Mouse (Mus musculus) ES-E14 (cell line): ENCODE measurements around the gene AC129217.1. TPM values are rescaled to one million over a fixed set of nuclear protein-coding genes. Genes with fewer than 3 reads are reported as not detected.

Experiments used
- DNase-seq: peaks from one replicate; pipeline ENCODE4 v3.0.0-alpha.2; 2013; ENCODE audit warnings: low read depth, low spot score
- H3K27ac ChIP-seq: 2 replicates; pipeline ENCODE4 v1.5.1; 2012; ENCODE audit warnings: low read depth, mild to moderate bottlenecking, low read length, moderate library complexity, mixed read lengths; ENCODE audit not compliant: poor library complexity, insufficient read depth, severe bottlenecking
- H3K36me3 ChIP-seq: 2 replicates; pipeline ENCODE4 v1.6.1; 2012; ENCODE audit warnings: mild to moderate bottlenecking, low read length, moderate library complexity, mixed read lengths; ENCODE audit not compliant: control insufficient read depth, poor library complexity, insufficient read depth, severe bottlenecking
- H3K4me1 ChIP-seq, 2 experiments: fragments of 150-350 bp in 1 of 2; sonication (generic) in 1 of 2; 2 replicates each; pipeline ENCODE4 v1.6.1; 2012; ENCODE audit warnings: low read length in 2 of 2, mild to moderate bottlenecking in 1 of 2, mixed read lengths in 1 of 2; ENCODE audit not compliant: control insufficient read depth in 2 of 2, insufficient read depth in 2 of 2, poor library complexity in 1 of 2
- H3K4me3 ChIP-seq, 2 experiments: fragments of 150-350 bp in 1 of 2; sonication (generic) in 1 of 2; 2 replicates each; pipeline ENCODE4 v1.5.1; 2012; ENCODE audit warnings: low read length in 2 of 2, low read depth in 1 of 2, mild to moderate bottlenecking in 1 of 2, mixed read lengths in 1 of 2; ENCODE audit not compliant: insufficient read depth in 1 of 2, poor library complexity in 1 of 2, severe bottlenecking in 1 of 2
- H3K9ac ChIP-seq: 2 replicates; pipeline ENCODE4 v1.6.1; 2012; ENCODE audit warnings: low read depth, mild to moderate bottlenecking, low read length, mixed read lengths; ENCODE audit not compliant: poor library complexity, insufficient read depth, severe bottlenecking
- H3K9me3 ChIP-seq: fragments of 150-350 bp; sonication (generic); 2 replicates; pipeline ENCODE4 v1.6.1; 2012; ENCODE audit warnings: low read depth, mild to moderate bottlenecking, low read length; ENCODE audit not compliant: control insufficient read depth, insufficient read depth
- CHD2 ChIP-seq: IDR thresholded peaks from 2 replicates; pipeline ENCODE4 v1.6.1; 2014; ENCODE audit warnings: mild to moderate bottlenecking, low read depth, low read length, inconsistent platforms
- HCFC1 ChIP-seq: IDR thresholded peaks from 2 replicates; pipeline ENCODE4 v1.6.1; 2012; ENCODE audit warnings: low read length, inconsistent platforms, borderline replicate concordance; ENCODE audit not compliant: insufficient read depth
- MAFK ChIP-seq: IDR thresholded peaks from 2 replicates; pipeline ENCODE4 v1.6.1; 2014; ENCODE audit warnings: mild to moderate bottlenecking, low read depth, low read length, inconsistent platforms; ENCODE audit not compliant: insufficient read depth
- ZC3H11A ChIP-seq: IDR thresholded peaks from 2 replicates; pipeline ENCODE4 v1.6.1; 2012; ENCODE audit warnings: low read depth, mild to moderate bottlenecking, inconsistent platforms, low read length, borderline replicate concordance
- ZNF384 ChIP-seq: IDR thresholded peaks from 2 replicates; pipeline ENCODE4 v1.6.1; 2012; ENCODE audit warnings: low read depth, low read length, inconsistent platforms
- in situ Hi-C, 2 experiments: fragments of 600-800 bp; cut with MboI; formaldehyde crosslinking; loops; one replicate each; pipeline ENCODE4 v1.15.1; 2025; ENCODE audit warnings: low sequenced_read_pairs in 2 of 2, inconsistent platforms in 1 of 2; ENCODE audit not compliant: unreplicated experiment in 2 of 2
- total RNA-seq: library from RNA; depleted of rRNA; stranded (reverse); fragments of 300-350 nt; gene quantifications from 2 replicates; pipeline ENCODE4 v1.2.3, GENCODE M21; 2012

AC129217.1 gene
- total RNA-seq, 1 experiment: 1.4 TPM

GRCm38 (mm10) chr19:8852236-8852928 is 22.8 kb downstream of the AC129217.1 start:
- Histone ChIP-seq H3K4me1 (peaks cover 5 to 16% of the 10 kb centered on the region in 2 experiments; a peak in 2 of 4 replicates), H3K4me3 (peak overlapping the region; percentile 29 to 40; a peak in 2 of 4 replicates), H3K9me3 (no peaks in the 10 kb centered on the region), H3K9ac (no peak overlapping the region), H3K36me3 (0 out of 2 replicates have a peak, but pooled peaks cover 3% of the 10 kb centered on the region), H3K27ac (no peak overlapping the region)
- no peak for TF ChIP-seq ZNF384
- no peak for TF ChIP-seq CHD2
- no peak for TF ChIP-seq HCFC1
- no peak for TF ChIP-seq MAFK
- TF ChIP-seq ZC3H11A: no peak
- no peak for DNase-seq
- in situ Hi-C loops: loop anchor here (10.0 to 25.0 kb wide), 2 partner anchors 235 to 242 kb away; partner anchors contain the start of gene Scgb1a1 (in 1 of the 2)

- Histone ChIP-seq H3K9me3 (no peaks in the 10 kb centered on the region), H3K9ac (no peak overlapping the region), H3K4me3 (no peak overlapping the region), H3K36me3 (no peaks in the 10 kb centered on the region), H3K4me1 (peaks cover 5 to 9% of the 10 kb centered on the region in 2 experiments; a peak in 2 of 4 replicates), H3K27ac (no peak overlapping the region)
- in situ Hi-C loops: loop anchor here (10.0 to 25.0 kb wide), 2 partner anchors 234 to 242 kb away; partner anchors contain the start of gene Scgb1a1 (in 1 of the 2)
- TF ChIP-seq MAFK (no peak), ZC3H11A (no peak), CHD2 (no peak), ZNF384 (no peak), HCFC1 (no peak)
- no peak for DNase-seq
Measured at GRCm38 (mm10) chr19:8853117-8853516, 23.5 kb downstream of the AC129217.1 start.

DNA sequence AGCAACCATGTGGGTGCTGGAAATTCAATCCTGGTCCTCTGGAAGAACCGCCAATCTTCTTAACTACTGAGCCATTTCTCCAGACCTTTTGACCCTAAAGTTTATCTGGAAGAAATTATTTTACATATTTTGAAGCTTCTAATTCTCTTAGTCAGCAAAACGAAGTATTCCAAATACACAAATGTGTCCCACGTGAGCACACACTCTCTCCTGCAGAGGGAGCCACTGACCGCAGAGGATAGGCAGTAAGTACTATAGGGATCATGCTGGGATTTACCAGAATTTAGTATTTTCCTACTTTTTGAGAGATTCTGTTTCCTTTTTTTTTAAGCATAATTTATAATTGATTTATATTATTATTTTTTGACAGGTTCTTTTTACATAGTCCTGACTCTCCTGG is 28.1 kb downstream of the AC129217.1 start:
- no peak overlapping the region for H3K4me3 ChIP-seq
- DNase-seq: no peak
- no peak overlapping the region for H3K9ac ChIP-seq
- no peaks in the 10 kb centered on the region for H3K9me3 ChIP-seq
- no peak overlapping the region for H3K27ac ChIP-seq
- H3K36me3 ChIP-seq: no peaks in the 10 kb centered on the region
- H3K4me1 ChIP-seq: no peaks in the 10 kb centered on the region
- TF ChIP-seq ZC3H11A (peak; percentile 71), CHD2 (no peak), ZNF384 (no peak), HCFC1 (no peak), MAFK (peak; percentile 97)
- in situ Hi-C loops: loop anchor here (10.0 to 25.0 kb wide), 2 partner anchors 230 to 237 kb away; partner anchors contain the start of gene Scgb1a1 (in 1 of the 2)

DNA sequence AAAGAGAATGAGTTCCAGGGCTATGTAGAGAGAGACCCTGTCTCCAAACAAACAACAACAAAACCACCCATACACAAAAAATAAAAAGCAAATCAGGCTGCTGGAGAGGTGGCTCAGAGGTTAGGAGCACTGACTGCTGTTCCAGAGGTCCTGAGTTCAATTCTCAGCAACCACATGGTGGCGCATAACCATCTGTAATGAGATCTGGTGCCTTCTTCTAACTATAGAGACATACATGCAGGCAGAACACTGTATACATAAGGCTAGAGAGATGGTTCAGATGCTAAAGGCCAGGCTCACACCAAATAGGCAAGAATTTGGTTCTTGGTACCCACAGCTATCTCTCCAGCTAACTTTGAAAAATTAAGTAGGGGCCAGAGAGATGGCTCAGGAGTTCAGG is 29.4 kb downstream of the AC129217.1 start:
- no peak for DNase-seq
- H3K27ac ChIP-seq: no peak overlapping the region
- no peak overlapping the region for H3K4me3 ChIP-seq
- in situ Hi-C loops: loop anchor here (10.0 to 25.0 kb wide), 2 partner anchors 228 to 236 kb away; partner anchors contain the start of gene Scgb1a1 (in 1 of the 2)
- no peak overlapping the region for H3K9ac ChIP-seq
- no peaks in the 10 kb centered on the region for H3K36me3 ChIP-seq
- H3K4me1 ChIP-seq: no peaks in the 10 kb centered on the region
- no peaks in the 10 kb centered on the region for H3K9me3 ChIP-seq
- TF ChIP-seq HCFC1 (no peak), ZNF384 (no peak), ZC3H11A (no peak), MAFK (no peak), CHD2 (no peak)
